Mouse (Mus musculus): Measurements from ENCODE around the gene Daam1. TPM values are rescaled to one million over a fixed set of nuclear protein-coding genes. Genes with fewer than 3 reads are reported as not detected.
A peak's percentile ranks its signal among the peaks of the same experiment; 100 is the strongest.

Daam1 gene
- polyA plus RNA-seq, 2 experiments: 10.5 to 13.3 TPM

DNA sequence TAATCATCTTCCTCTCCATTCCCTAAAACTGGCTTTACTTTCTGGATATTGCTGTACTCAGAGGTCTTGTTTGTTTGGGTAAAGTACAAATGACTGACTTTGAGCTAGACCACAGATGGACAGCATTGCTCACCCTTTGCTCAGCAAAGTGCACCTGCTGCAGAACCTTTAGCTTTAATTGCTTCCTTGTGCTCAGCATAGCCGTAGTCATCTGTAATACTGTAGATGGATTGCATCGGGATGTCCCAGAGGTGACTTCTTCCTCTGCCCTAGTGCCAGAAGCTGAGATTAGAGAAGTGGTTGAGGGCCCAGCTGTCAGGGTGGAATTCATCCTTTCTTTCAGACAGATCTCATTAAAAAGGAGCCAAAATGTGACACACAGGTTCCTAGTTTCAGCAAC is 56.1 kb downstream of the Daam1 start:
- no peak overlapping the region for H3K27ac ChIP-seq
- WGBS (ENCODE audit: insufficient replicate concordance): 63% methylated on average over 2 of the region's 2 CpGs
- H3K4me2 ChIP-seq (ENCODE audit: low read depth): no peak overlapping the region
- H3K36me3 ChIP-seq (replicated peaks; ENCODE audit: control insufficient read depth, insufficient read depth, low read depth): no peaks in the 10 kb centered on the region
- TF ChIP-seq EP300 (IDR thresholded peaks at IDR 0.05; ENCODE audit: low read depth) (no peak), CTCF (IDR thresholded peaks at IDR 0.05; ENCODE audit: low read depth) (no peak)
- peaks cover 7 to 54% of the 10 kb centered on the region in 2 experiments for H3K4me1 ChIP-seq (replicated peaks; ENCODE audit: control insufficient read depth in 2 of 2, insufficient read depth in 2 of 2, low read length in 1 of 2)
- no peaks in the 10 kb centered on the region for H3K27me3 ChIP-seq (ENCODE audit: control insufficient read depth, insufficient read depth, low read length)
- H3K9me3 ChIP-seq (ENCODE audit: control insufficient read depth, low read length): no peaks in the 10 kb centered on the region
- ATAC-seq (ENCODE audit: insufficient read depth) (no peak), DNase-seq (ENCODE audit: low read depth in 3 of 3, low spot score in 3 of 3) (no peak)
- no peak overlapping the region for H3K4me3 ChIP-seq (ENCODE audit: insufficient read depth in 1 of 2, low read depth in 2 of 2, low read length in 2 of 2)
- no peak overlapping the region for H3K9ac ChIP-seq (replicated peaks)

DNA sequence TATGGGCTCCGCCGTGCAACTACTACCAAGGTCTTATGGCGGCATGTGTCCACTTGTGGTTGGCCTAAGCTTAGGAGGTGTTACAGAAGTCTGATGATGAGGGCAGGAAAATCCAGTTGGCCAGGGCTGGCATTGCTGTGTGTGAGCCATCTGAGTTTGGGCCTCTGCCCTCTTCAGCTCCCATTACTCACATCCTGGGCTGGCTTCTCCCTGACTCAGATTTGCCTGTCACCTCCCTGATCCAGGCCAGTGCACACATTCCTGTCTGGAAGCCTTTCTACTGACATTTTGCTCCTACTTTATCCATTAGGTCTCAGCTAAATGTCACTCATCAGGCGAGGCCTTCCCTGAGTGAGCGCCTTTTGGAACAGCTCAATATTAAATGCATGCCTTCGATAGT is 57.5 kb downstream of the Daam1 start:
- Histone ChIP-seq H3K27me3 (ENCODE audit: control insufficient read depth, insufficient read depth, low read length) (no peaks in the 10 kb centered on the region), H3K9me3 (ENCODE audit: control insufficient read depth, low read length) (no peaks in the 10 kb centered on the region), H3K27ac (no peak overlapping the region), H3K4me1 (replicated peaks; ENCODE audit: control insufficient read depth in 2 of 2, insufficient read depth in 2 of 2, low read length in 1 of 2) (peaks cover 3 to 53% of the 10 kb centered on the region in 2 experiments), H3K36me3 (replicated peaks; ENCODE audit: control insufficient read depth, insufficient read depth, low read depth) (no peaks in the 10 kb centered on the region), H3K4me3 (ENCODE audit: insufficient read depth in 1 of 2, low read depth in 2 of 2, low read length in 2 of 2) (no peak overlapping the region), H3K4me2 (ENCODE audit: low read depth) (no peak overlapping the region), H3K9ac (replicated peaks) (no peak overlapping the region)
- TF ChIP-seq EP300 (IDR thresholded peaks at IDR 0.05; ENCODE audit: low read depth) (no peak), CTCF (IDR thresholded peaks at IDR 0.05; ENCODE audit: low read depth) (no peak)
- no peak for ATAC-seq (ENCODE audit: insufficient read depth)
- DNase-seq (ENCODE audit: low read depth in 3 of 3, low spot score in 3 of 3): no peak
- WGBS (ENCODE audit: insufficient replicate concordance): 84% methylated on average over 6 of the region's 6 CpGs

DNA sequence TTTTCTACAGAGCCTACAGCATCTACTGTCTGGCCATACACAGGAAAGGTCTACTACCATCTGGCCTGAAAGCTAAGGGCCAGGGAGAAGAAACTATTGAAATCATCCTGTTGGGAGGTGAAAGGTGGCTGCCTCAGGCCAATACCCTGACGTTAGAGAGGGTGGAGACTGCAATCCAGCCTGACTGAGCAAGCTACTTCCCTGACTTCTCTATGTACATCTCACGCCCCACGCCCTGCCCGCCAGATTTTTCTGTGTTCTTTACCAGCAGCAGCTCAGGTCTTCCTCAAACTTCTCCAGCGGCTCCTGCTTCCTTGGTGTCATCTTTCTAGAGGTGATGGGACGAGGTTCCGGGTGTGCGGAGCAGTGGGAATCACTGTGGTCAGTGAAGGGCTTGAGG is 58.4 kb downstream of the Daam1 start:
- TF ChIP-seq EP300 (IDR thresholded peaks at IDR 0.05; ENCODE audit: low read depth) (no peak), CTCF (IDR thresholded peaks at IDR 0.05; ENCODE audit: low read depth) (no peak)
- Histone ChIP-seq H3K36me3 (replicated peaks; ENCODE audit: control insufficient read depth, insufficient read depth, low read depth) (no peaks in the 10 kb centered on the region), H3K27ac (no peak overlapping the region), H3K9ac (replicated peaks) (no peak overlapping the region), H3K4me2 (ENCODE audit: low read depth) (no peak overlapping the region), H3K4me3 (ENCODE audit: insufficient read depth in 1 of 2, low read depth in 2 of 2, low read length in 2 of 2) (no peak overlapping the region), H3K4me1 (replicated peaks; ENCODE audit: control insufficient read depth in 2 of 2, insufficient read depth in 2 of 2, low read length in 1 of 2) (peaks cover 3 to 51% of the 10 kb centered on the region in 2 experiments), H3K27me3 (ENCODE audit: control insufficient read depth, insufficient read depth, low read length) (no peaks in the 10 kb centered on the region), H3K9me3 (ENCODE audit: control insufficient read depth, low read length) (no peaks in the 10 kb centered on the region)
- no peak for DNase-seq (ENCODE audit: low read depth in 3 of 3, low spot score in 3 of 3)
- ATAC-seq (ENCODE audit: insufficient read depth): no peak
- 60% methylated on average over 8 of the region's 8 CpGs for WGBS (ENCODE audit: insufficient replicate concordance)

DNA sequence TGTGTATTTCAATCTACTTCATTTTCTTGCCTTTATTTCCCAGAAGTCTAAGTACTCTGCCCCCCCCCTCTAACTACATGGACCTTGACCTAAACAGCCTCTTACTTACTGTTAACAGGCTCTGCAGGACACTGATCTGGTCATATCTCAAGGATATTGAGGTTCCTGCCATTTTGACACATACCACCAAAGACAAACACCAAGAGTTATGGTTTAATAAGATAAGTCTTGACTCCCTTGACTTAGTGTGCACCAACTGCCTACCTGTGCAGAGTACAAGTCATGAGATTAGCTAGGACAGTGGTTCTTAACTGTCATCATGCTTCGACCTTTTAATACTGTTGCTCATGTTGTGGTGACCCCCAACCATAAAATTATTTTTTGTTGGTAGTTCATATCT is 59.4 kb downstream of the Daam1 start:
- H3K27me3 ChIP-seq (ENCODE audit: control insufficient read depth, insufficient read depth, low read length): no peaks in the 10 kb centered on the region
- ATAC-seq (ENCODE audit: insufficient read depth) (peak; percentile 50), DNase-seq (ENCODE audit: low read depth in 3 of 3, low spot score in 3 of 3) (no peak)
- no peak overlapping the region for H3K4me3 ChIP-seq (ENCODE audit: insufficient read depth in 1 of 2, low read depth in 2 of 2, low read length in 2 of 2)
- no peaks in the 10 kb centered on the region for H3K36me3 ChIP-seq (replicated peaks; ENCODE audit: control insufficient read depth, insufficient read depth, low read depth)
- H3K4me1 ChIP-seq (replicated peaks; ENCODE audit: control insufficient read depth in 2 of 2, insufficient read depth in 2 of 2, low read length in 1 of 2): peaks cover 3 to 44% of the 10 kb centered on the region in 2 experiments
- TF ChIP-seq CTCF (IDR thresholded peaks at IDR 0.05; ENCODE audit: low read depth): no peak
- TF ChIP-seq EP300 (IDR thresholded peaks at IDR 0.05; ENCODE audit: low read depth): peak; percentile 55
- H3K9ac ChIP-seq (replicated peaks): no peak overlapping the region
- no peaks in the 10 kb centered on the region for H3K9me3 ChIP-seq (ENCODE audit: control insufficient read depth, low read length)
- no peak overlapping the region for H3K4me2 ChIP-seq (ENCODE audit: low read depth)
- H3K27ac ChIP-seq: no peak overlapping the region
- 22% methylated on average over 1 of the region's 1 CpGs for WGBS (ENCODE audit: insufficient replicate concordance)

DNA sequence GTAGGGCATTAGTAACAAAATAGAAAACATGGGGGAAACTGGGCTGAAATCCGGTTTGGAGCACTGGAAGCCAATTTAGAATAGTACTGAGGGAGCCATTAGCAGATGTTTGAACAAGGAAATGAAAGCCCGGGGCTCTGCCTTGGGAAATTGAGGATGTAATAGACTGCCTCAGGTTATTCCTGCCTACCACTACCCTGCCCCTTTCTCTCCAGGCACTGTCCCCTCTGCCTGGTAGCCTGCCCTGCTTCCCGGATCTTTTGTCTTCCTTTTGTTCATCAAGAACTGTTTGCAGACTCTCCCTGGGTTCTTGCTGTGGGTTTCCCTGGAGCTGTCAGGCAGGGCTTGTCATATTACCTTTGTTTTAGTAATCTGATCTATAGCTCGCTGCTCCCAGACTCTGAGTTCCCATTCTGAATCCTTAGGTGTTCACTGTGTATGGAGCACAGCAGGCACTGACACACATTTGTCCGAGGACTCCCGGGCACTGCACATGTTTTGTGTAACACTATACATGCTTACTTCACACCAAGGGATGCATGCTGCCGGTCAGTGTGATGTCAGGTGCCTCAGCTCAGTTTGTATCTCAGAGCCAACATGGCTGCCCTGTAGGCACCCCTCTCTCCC is 61.0 kb downstream of the Daam1 start:
- Histone ChIP-seq H3K9ac (replicated peaks) (no peak overlapping the region), H3K27me3 (ENCODE audit: control insufficient read depth, insufficient read depth, low read length) (no peaks in the 10 kb centered on the region), H3K9me3 (ENCODE audit: control insufficient read depth, low read length) (no peaks in the 10 kb centered on the region), H3K4me3 (ENCODE audit: insufficient read depth in 1 of 2, low read depth in 2 of 2, low read length in 2 of 2) (no peak overlapping the region), H3K36me3 (replicated peaks; ENCODE audit: control insufficient read depth, insufficient read depth, low read depth) (peaks cover 3% of the 10 kb centered on the region; the same call in 1 of the 2 replicates), H3K27ac (no peak overlapping the region), H3K4me2 (ENCODE audit: low read depth) (no peak overlapping the region), H3K4me1 (replicated peaks; ENCODE audit: control insufficient read depth in 2 of 2, insufficient read depth in 2 of 2, low read length in 1 of 2) (peaks cover 3 to 32% of the 10 kb centered on the region in 2 experiments)
- ATAC-seq (ENCODE audit: insufficient read depth) (no peak), DNase-seq (ENCODE audit: low read depth in 3 of 3, low spot score in 3 of 3) (no peak)
- TF ChIP-seq EP300 (IDR thresholded peaks at IDR 0.05; ENCODE audit: low read depth) (no peak), CTCF (IDR thresholded peaks at IDR 0.05; ENCODE audit: low read depth) (no peak)
- 72% methylated on average over 7 of the region's 7 CpGs for WGBS (ENCODE audit: insufficient replicate concordance)

Measured in liver, embryonic 14.5 days (tissue).